Mouse (Mus musculus) neural tube, embryonic 12.5 days (tissue): ENCODE results near the gene Hoxa13. TPM values are rescaled to one million over a fixed set of nuclear protein-coding genes. Genes with fewer than 3 reads are reported as not detected.

ENCODE experiments used
- ATAC-seq: fragments of 200-750 bp; cut with Nextera tagmentation; 2 replicates; pipeline ENCODE4 v1.8.0; 2017; ENCODE audit warnings: low read depth, mild to moderate bottlenecking, moderate TSS enrichment, moderate library complexity; ENCODE audit not compliant: low FRiP score
- H3K27ac ChIP-seq: fragments of 300-500 bp; sonication (generic); 2 replicates; pipeline ENCODE4 v1.5.1; 2016
- H3K27me3 ChIP-seq: fragments of 300-500 bp; sonication (generic); replicated peaks from 2 replicates; pipeline ENCODE4 v1.6.1; 2016; ENCODE audit warnings: mild to moderate bottlenecking
- H3K36me3 ChIP-seq: fragments of 300-500 bp; sonication (generic); 2 replicates; pipeline ENCODE4 v1.6.1; 2016; ENCODE audit warnings: mild to moderate bottlenecking
- H3K4me1 ChIP-seq: fragments of 300-500 bp; sonication (generic); 2 replicates; pipeline ENCODE4 v1.6.1; 2016
- H3K4me2 ChIP-seq: fragments of 300-500 bp; sonication (generic); replicated peaks from 2 replicates; pipeline ENCODE4 v1.6.1; 2016; ENCODE audit warnings: mild to moderate bottlenecking
- H3K4me3 ChIP-seq: fragments of 300-500 bp; sonication (generic); 2 replicates; pipeline ENCODE4 v1.5.1; 2016
- H3K9ac ChIP-seq: fragments of 300-500 bp; sonication (generic); 2 replicates; pipeline ENCODE4 v1.6.1; 2016; ENCODE audit warnings: mild to moderate bottlenecking
- H3K9me3 ChIP-seq: fragments of 300-500 bp; sonication (generic); 2 replicates; pipeline ENCODE4 v1.6.1; 2016; ENCODE audit warnings: mild to moderate bottlenecking
- WGBS: fragments of 180-500 bp; shearing (Covaris S2); methylation state at CpG from one replicate; pipeline ENCODE4 v1.1.7; 2016; 5-methylcytosine and 5-hydroxymethylcytosine counted together
- polyA plus RNA-seq: library from polyadenylated mRNA; unstranded; fragments of >200 nt; fragmentation: Nextera tagmentation; extraction: Ambion mirVana; gene quantifications from 2 replicates; pipeline ENCODE4 v1.2.1, GENCODE M21; 2016

Gene Hoxa13
- polyA plus RNA-seq, 1 experiment from 2014 or later = 0.10 TPM

DNA sequence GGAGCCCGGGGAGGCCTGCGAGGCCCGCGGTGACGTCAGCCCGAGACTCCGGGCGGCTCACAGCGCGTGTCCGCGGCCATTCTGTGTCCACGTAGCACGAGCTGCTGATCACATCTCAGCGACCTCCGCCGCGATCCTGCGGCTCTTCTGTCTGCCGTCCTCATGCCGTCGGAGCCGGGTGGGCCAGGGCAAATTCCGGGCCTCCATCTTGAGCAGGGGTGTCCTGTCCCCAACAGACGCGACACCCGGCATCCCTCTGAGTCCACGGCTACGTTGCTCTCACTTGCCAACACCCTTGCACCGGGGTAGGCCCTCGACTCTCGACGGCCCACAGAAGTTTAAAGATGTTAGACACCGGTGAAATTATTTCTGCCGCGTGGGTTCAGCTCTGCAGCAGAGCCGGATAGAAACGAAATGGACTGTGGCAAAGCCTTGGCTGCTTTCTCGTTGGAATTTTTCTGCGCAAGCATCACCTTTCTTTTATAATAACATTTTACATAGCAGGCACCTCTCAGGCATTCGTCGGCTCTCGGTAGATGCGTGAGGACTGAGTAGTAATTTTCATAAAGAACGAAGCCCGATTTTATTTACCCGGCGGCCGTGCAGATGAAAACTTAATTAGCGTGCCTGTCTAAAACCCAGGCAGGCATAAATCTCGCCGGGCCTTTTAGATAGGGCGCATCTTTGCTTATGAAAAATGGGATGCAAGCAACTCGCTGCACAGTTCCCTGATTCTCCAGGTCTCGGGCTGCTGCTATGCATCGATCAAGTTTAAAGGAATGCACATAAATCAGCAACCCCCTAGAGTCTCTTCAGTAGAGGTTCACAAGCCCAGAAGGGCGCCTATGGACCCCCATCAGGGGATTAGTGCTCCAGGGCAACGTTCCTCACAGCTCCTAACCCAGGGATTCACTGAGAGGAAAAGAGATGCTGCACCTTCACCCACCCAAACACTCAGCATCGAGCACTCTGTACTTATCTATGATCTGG lies 6.9 kb downstream of the Hoxa13 start:
- H3K27me3 ChIP-seq = peaks cover 88% of the 10 kb centered on the region
- H3K4me2 ChIP-seq = peak overlapping the region; percentile 50
- H3K9me3 ChIP-seq = no peaks in the 10 kb centered on the region
- no peak overlapping the region for H3K27ac ChIP-seq
- H3K4me3 ChIP-seq = peak overlapping the region; percentile 15
- H3K9ac ChIP-seq = 0 out of 2 replicates have a peak overlapping the region, but pooled peaks have one; percentile 30
- H3K36me3 ChIP-seq = no peaks in the 10 kb centered on the region
- under 1% methylated on average over 59 of the region's 59 CpGs for WGBS
- H3K4me1 ChIP-seq = no peaks in the 10 kb centered on the region
- ATAC-seq = no peak

DNA sequence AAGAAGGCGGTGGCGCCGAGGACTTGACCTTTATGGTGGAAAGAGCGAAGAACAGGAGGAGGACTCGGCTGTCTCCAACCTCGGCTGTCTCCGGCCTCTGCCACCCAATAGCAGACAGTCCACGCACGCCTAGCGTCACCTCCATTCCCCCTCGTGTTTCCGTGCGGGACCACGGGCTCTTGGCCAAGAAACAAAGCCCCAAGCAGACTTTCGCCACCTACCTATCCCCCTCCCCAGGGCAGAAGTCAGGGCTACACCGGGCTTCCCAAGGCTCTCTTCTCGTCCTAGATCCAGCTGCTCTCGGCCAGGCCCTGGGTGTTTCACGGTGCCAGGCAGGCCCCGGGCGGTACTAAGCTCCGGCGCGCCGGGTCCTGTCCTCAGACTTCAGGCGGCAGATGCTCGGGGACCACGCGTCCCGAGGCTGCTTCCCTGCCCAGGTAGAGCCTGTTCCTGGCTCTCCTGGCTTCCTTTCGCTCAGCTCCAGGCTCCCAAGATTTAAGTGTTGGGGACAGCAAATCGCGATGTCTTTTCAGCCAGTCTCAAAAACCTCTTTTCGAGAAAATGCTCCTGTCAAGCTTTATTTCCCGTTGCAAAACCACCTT lies 7.8 kb downstream of the Hoxa13 start:
- Histone ChIP-seq H3K4me2 (peak overlapping the region; percentile 50), H3K9ac (peak overlapping the region; percentile 30), H3K4me3 (peak overlapping the region; percentile 15), H3K4me1 (no peaks in the 10 kb centered on the region; the same call in 1 of the 2 replicates), H3K9me3 (no peaks in the 10 kb centered on the region), H3K27me3 (peaks cover 89% of the 10 kb centered on the region), H3K27ac (no peak overlapping the region), H3K36me3 (no peaks in the 10 kb centered on the region)
- 0 out of 2 replicates have a peak, but pooled peaks have one; percentile 44 for ATAC-seq
- WGBS = 1% methylated on average over 35 of the region's 35 CpGs

GRCm38 (mm10) chr6:52252016-52252774 lies 8.5 kb downstream of the Hoxa13 start:
- WGBS = 2% methylated on average over 24 of the region's 24 CpGs
- peak overlapping the region; percentile 50 for H3K4me2 ChIP-seq
- no peaks in the 10 kb centered on the region; the same call in 1 of the 2 replicates for H3K4me1 ChIP-seq
- H3K27me3 ChIP-seq = peaks cover 88% of the 10 kb centered on the region
- H3K36me3 ChIP-seq = no peaks in the 10 kb centered on the region
- no peak overlapping the region for H3K27ac ChIP-seq
- no peaks in the 10 kb centered on the region for H3K9me3 ChIP-seq
- peak overlapping the region; percentile 15 for H3K4me3 ChIP-seq
- no peak for ATAC-seq
- H3K9ac ChIP-seq = no peak overlapping the region; the same call in 1 of the 2 replicates

- 6% methylated on average over 7 of the region's 7 CpGs for WGBS
- H3K36me3 ChIP-seq = no peaks in the 10 kb centered on the region
- peak overlapping the region; percentile 50 for H3K4me2 ChIP-seq
- H3K9me3 ChIP-seq = no peaks in the 10 kb centered on the region
- H3K4me3 ChIP-seq = peak overlapping the region; percentile 15; the same call in 1 of the 2 replicates
- no peaks in the 10 kb centered on the region; the same call in 1 of the 2 replicates for H3K4me1 ChIP-seq
- ATAC-seq = no peak
- peaks cover 91% of the 10 kb centered on the region for H3K27me3 ChIP-seq
- H3K27ac ChIP-seq = no peak overlapping the region
- no peak overlapping the region for H3K9ac ChIP-seq
These were observed 9.4 kb downstream of the Hoxa13 start for GRCm38 (mm10) chr6:52251177-52251879.

- WGBS = 6% methylated on average over 4 of the region's 4 CpGs
These were observed 10.9 kb downstream of the Hoxa13 start for GRCm38 (mm10) chr6:52249826-52250225.

GRCm38 (mm10) chr6:52249415-52249738 lies 11.3 kb downstream of the Hoxa13 start:
- no peak overlapping the region for H3K27ac ChIP-seq
- no peaks in the 10 kb centered on the region; the same call in 1 of the 2 replicates for H3K4me1 ChIP-seq
- WGBS = under 1% methylated on average over 16 of the region's 16 CpGs
- no peaks in the 10 kb centered on the region for H3K9me3 ChIP-seq
- peak overlapping the region; percentile 43 for H3K9ac ChIP-seq
- no peaks in the 10 kb centered on the region for H3K36me3 ChIP-seq
- peaks cover 92% of the 10 kb centered on the region for H3K27me3 ChIP-seq
- peak overlapping the region; percentile 50 for H3K4me2 ChIP-seq
- no peak for ATAC-seq
- H3K4me3 ChIP-seq = peak overlapping the region; percentile 18

More at GRCm38 (mm10) chr6:52249826-52250225, 10.9 kb downstream of the Hoxa13 start:
- no peak overlapping the region for H3K27ac ChIP-seq
- H3K4me3 ChIP-seq = no peak overlapping the region
- ATAC-seq = no peak
- H3K4me1 ChIP-seq = no peaks in the 10 kb centered on the region; the same call in 1 of the 2 replicates
- no peaks in the 10 kb centered on the region for H3K9me3 ChIP-seq
- H3K27me3 ChIP-seq = peaks cover 90% of the 10 kb centered on the region
- no peaks in the 10 kb centered on the region for H3K36me3 ChIP-seq
- H3K9ac ChIP-seq = peak overlapping the region; percentile 43
- H3K4me2 ChIP-seq = peak overlapping the region; percentile 50

GRCm38 (mm10) chr6:52248638-52249414 lies 11.9 kb downstream of the Hoxa13 start:
- Histone ChIP-seq H3K27ac (0 out of 2 replicates have a peak overlapping the region, but pooled peaks have one; percentile 50), H3K9me3 (no peaks in the 10 kb centered on the region), H3K4me1 (no peaks in the 10 kb centered on the region; the same call in 1 of the 2 replicates), H3K36me3 (no peaks in the 10 kb centered on the region), H3K4me3 (peak overlapping the region; percentile 18), H3K4me2 (peak overlapping the region; percentile 50), H3K27me3 (peaks cover 92% of the 10 kb centered on the region), H3K9ac (peak overlapping the region; percentile 43)
- ATAC-seq = no peak
- 2% methylated on average over 27 of the region's 27 CpGs for WGBS

- peak overlapping the region; percentile 18 for H3K4me3 ChIP-seq
- peak overlapping the region; percentile 50; the same call in 1 of the 2 replicates for H3K27ac ChIP-seq
- peak overlapping the region; percentile 41 for H3K9ac ChIP-seq
- peak overlapping the region; percentile 50 for H3K4me2 ChIP-seq
- WGBS = under 1% methylated on average over 23 of the region's 23 CpGs
- no peaks in the 10 kb centered on the region for H3K9me3 ChIP-seq
- H3K27me3 ChIP-seq = peaks cover 92% of the 10 kb centered on the region
- no peaks in the 10 kb centered on the region; the same call in 1 of the 2 replicates for H3K4me1 ChIP-seq
- 0 out of 2 replicates have a peak, but pooled peaks have one; percentile 3 for ATAC-seq
- H3K36me3 ChIP-seq = no peaks in the 10 kb centered on the region
These were observed 12.7 kb downstream of the Hoxa13 start for GRCm38 (mm10) chr6:52247766-52248637.

- H3K4me1 ChIP-seq = no peaks in the 10 kb centered on the region; the same call in 1 of the 2 replicates
- peaks cover 91% of the 10 kb centered on the region for H3K27me3 ChIP-seq
- no peak overlapping the region for H3K27ac ChIP-seq
- H3K4me2 ChIP-seq = peak overlapping the region; percentile 58
- H3K9me3 ChIP-seq = no peaks in the 10 kb centered on the region
- peak overlapping the region; percentile 39 for H3K4me3 ChIP-seq
- H3K36me3 ChIP-seq = no peaks in the 10 kb centered on the region
- ATAC-seq = no peak
- H3K9ac ChIP-seq = peak overlapping the region; percentile 63
- WGBS = 5% methylated on average over 3 of the region's 3 CpGs
These were observed 13.8 kb downstream of the Hoxa13 start for GRCm38 (mm10) chr6:52246916-52247315.

DNA sequence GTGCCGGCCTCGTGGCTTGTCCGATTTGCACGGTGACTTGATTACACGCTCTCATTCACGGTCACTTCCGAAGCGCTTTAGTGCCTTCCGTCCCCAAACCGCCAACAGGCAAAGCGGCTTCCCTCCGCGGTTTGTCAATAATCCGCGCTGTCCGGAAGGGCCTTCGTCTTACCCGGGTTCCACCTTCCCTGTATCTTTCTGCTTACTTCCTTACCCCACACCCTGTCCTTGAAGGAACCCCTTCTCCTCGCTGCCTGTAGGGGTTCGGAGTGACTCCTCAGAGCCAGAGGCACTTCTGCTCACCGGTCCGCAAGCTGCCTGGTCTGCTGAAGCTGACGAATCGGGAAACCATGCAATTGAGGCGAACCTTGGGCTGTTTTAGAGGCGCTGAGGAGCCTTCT lies 14.3 kb downstream of the Hoxa13 start:
- peaks cover 91% of the 10 kb centered on the region for H3K27me3 ChIP-seq
- ATAC-seq = no peak
- no peaks in the 10 kb centered on the region for H3K9me3 ChIP-seq
- no peaks in the 10 kb centered on the region; the same call in 1 of the 2 replicates for H3K4me1 ChIP-seq
- H3K27ac ChIP-seq = no peak overlapping the region
- WGBS = under 1% methylated on average over 26 of the region's 26 CpGs
- peak overlapping the region; percentile 39 for H3K4me3 ChIP-seq
- H3K9ac ChIP-seq = peak overlapping the region; percentile 63
- peak overlapping the region; percentile 58 for H3K4me2 ChIP-seq
- no peaks in the 10 kb centered on the region for H3K36me3 ChIP-seq
